Mouse (Mus musculus): Measurements from ENCODE around the gene Surf4.
"Not testable (repeated sequence)": the region's sequence is repeated elsewhere in the genome, so short reads cannot be mapped to it uniquely, and the experiment has no call there.

The Surf4 gene

DNA sequence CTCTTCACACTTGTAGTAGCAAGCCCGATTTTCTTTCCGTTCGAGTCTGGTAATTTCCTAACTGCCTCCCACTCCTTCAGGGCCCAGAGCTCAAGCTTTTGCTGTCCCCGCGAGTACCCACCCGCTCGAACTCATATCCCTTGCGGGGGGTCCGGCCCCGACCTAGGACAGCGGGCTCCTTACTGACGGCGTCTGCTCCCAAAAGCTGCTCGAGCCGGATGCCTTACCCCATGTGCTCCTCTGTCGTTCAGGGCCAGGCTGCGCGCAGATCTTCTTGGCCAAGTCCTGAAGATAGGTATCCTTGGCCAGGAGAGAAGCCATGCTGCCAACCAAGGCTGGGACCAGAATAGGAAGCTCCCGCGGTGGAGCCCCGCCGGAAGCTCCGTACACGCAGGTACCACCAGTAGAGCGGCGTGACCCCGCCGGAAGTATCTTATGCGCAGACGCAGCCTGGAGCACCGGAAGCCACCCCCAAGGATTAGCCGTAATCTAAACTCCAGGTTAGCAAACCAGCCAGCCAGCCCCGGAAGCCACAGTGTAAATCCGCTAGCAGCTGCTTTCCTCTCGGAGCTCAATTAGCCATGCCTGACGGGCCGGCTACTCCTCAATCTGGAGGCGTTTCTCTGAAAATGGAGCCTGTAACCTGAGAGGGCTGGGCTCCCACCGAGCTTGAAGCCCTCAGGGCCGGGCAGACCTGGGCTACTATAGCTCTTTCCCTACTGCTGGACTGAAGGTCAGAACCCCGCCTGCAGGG, 31.1 kb downstream of the Surf4 start, which contains the start of gene Surf6:
Gene Surf6, minus strand, starts transcription at position 413 of the 754 bp plus-strand sequence.
- peak; percentile 93 for DNase-seq (ENCODE audit: low read depth)

DNA sequence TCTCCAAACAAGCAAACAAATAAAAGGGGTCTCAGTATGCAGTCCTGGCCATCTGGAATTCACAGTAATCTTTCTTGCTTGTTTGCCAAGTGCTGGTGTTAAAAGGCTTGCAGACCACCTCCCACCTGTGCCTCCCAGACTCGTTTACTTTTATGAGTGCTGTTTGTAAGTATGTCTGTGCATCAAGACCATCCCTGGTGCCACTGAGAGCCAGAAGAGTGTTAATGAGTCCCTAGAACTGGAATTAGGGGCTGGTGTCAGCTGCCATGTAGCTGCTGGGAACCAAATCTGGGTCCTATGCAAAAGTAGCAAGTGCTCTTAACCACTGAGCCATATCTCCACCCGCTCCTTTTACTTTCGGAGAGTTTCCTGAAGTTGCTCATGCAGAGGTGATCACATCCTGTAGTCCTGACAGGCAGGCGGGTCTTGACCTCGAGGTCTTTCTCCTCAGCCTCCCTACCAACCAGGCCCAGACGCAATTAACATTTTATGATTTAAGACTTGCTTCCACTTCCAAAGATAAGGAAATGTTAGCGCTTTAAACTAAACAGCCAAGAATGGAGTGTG, 31.8 kb downstream of the Surf4 start:
- no peak for DNase-seq (ENCODE audit: low read depth)

DNA sequence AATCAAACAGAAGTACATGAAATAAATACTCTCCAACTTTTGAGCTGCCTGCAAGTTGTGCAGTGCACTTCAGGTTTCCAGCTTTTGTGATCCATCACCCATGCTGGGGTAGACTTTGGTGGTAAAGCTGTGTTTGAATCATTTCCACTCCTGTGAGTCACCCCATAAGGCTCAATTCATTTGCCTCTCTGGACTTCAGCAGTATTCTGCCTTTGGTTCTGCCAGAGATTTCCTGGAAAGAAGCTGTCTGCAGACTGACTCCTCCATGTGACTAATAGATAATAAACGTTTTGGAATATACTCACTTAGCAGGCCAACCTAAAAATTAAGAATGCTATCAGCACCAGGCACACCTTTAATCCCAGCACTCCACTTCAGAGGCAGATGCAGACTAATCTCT, 33.0 kb downstream of the Surf4 start:
- DNase-seq (ENCODE audit: low read depth): no peak

DNA sequence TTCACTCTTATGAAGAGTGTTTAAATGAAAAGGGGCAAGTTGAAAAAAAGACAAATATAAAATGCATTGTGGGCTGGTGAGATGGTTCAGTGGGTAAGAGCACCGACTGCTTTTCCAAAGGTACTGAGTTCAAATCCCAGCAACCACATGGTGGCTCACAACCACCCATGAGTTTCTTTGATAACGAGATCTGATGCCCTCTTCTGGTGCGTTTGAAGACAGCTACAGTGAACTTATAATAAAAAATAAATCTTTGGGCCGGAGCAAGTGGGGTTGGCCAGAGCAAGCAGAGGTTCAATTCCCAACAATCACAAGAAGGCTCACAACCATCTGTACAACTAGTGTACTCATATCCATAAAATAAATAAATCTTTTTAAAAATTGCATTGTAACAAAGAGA, 37.8 kb downstream of the Surf4 start:
- DNase-seq (ENCODE audit: low read depth): no peak

DNA sequence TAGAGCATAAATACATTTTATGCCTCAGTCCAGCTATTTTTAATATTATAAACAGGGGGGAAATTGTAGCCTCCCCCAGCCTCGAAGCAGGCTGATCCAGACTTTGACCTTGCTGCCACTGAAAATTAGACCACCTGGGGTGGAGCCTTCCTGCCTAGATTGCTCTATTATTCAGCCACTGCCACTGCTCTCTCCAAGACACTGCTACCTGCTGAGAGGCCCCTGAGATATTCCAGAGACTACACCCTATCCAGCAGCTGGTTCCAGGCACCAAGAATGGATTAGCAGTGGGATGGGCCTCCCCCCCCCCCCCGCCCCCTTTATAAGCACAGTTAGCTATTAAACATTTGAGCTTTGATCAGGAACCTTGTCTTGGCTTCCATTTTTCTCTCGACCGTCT, 47.6 kb downstream of the Surf4 start:
- not testable (repeated sequence) for DNase-seq (ENCODE audit: low read depth)

DNA sequence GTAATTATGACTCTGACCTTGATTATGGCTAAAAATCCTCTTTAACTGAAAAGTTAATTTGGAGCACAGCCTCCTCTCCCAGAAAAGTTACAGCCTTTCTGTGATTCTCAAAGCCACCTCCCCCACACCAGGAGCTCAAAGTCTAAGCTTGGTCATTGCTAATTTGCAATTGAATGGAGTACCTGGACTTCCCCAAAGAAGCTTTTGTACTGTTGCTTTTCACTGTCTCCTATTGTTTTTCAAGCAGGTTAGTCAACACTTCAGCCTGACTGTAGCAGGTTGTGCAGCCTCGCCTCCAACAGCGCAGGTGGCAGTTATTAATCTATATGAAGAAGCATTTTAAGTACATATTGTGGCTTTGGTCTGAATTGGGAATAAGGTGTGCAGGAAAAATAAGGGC, 48.2 kb downstream of the Surf4 start:
- DNase-seq (ENCODE audit: low read depth): not testable (repeated sequence)

DNA sequence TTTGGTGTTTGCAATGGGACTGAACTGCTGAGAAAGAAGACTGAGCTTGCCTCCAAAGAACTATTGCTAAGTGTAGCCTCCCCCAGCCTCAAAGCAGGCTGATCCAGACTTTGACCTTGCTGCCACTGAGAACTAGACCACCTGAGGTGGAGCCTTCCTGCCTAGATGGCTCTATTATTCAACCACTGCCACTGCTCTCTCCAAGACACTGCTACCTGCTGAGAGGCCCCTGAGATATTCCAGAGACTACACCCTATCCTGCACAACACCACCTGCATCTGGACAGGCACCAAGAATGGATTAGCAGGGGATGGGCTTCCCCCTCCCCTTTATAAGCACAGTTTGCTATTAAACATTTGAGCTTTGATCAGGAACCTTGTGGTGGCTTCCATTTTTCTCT, 55.2 kb downstream of the Surf4 start:
- no peak for DNase-seq (ENCODE audit: low read depth)

DNA sequence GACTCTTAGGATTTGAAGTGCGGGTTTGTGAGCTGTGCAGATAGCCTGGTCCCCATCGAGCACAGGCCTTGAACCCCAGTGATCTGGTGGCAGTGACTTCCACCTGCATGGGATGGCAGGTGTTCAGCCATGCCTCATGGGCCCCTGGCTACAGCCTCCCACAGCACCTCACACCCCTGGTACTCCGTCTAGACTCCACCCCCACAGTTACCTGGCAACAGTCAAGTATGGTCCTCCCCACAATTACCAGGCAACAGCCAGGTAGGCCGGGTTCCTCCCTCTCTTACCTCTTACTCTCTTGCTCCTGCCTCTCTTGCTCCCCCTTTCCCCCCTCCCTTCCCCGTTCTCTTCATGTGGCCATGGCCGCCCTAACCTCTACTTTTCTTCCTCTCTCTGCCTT, 63.1 kb downstream of the Surf4 start:
- DNase-seq (ENCODE audit: low read depth): no peak

Measured in c-Kit-positive CD71-positive TER-119-negative erythroid progenitor cells, embryonic 14.5 days (primary cell).